Mouse (Mus musculus): Measurements from ENCODE around the gene Gm26661. TPM values are rescaled to one million over a fixed set of nuclear protein-coding genes. Genes with fewer than 3 reads are reported as not detected.
A peak's percentile ranks its signal among the peaks of the same experiment; 100 is the strongest.

The Gm26661 gene
- not detected for total RNA-seq (2021)

- peak; percentile 12 to 27 for DNase-seq (ENCODE audit: extremely low spot score in 1 of 2, low spot score in 1 of 2)
Measured at GRCm38 (mm10) chr14:7791532-7792159, at the start of gene Gm26661. Gene Gm26661, plus strand, starts transcription at chr14:7791587.

DNA sequence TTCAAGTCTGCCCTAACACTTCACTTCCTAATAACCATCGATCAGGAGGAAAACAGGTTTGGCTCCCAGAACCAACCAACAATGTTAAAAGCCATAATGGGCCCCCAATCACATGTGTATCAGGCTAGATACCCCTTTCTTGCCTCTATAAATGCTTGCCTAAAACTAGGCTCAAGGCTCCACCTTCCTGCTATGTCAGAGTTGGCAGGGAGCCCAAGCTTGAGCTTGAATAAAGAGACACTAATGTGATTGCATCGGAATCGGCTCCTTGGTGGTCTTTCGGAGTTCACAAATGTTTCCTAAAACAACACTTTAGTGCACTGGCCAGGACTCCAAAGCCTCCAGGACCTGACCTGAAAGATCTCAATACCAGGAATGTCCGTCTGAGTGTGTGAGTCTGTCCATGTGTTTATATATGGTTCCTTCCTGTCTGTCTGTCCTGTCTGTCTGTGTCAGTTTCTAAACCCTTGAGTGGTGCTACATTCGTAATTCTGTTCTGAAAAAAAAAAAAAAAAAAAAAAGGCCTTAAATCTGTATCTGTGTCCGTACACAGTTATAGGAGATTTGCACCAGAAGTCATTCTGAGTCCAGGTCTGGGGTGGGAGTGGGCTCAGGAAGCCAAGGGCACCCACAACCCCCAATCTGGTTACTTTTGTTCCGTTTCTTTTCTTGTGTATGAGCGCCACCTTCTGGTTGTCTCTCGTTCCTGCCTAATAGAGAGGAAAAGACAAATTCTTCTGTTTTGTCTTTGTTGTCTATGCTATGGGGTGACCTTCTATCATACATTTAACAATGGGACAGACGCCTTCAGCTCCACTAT lies 42.2 kb upstream of the Gm26661 start:
- DNase-seq (ENCODE audit: extremely low spot score in 1 of 2, low spot score in 1 of 2): peak; percentile 31 to 64

DNA sequence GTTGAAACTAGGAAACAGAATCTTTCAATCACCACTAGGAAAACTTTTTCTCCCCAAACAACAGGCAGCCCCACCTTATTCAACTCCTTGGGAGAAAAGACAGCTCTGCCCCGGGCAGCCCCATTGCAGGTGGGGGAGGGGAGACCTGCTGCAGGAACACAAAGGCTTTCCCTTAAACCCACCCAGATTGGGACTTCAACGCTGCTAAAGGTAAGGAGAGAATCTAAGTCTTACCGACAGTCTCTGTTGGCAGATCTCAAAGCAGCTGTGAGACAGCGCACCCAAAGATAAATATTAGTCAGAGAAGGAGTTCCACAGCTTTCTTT lies 41.7 kb upstream of the Gm26661 start:
- peak in 1 of 2 experiments; percentile 10 for DNase-seq (ENCODE audit: extremely low spot score in 1 of 2, low spot score in 1 of 2)

DNA sequence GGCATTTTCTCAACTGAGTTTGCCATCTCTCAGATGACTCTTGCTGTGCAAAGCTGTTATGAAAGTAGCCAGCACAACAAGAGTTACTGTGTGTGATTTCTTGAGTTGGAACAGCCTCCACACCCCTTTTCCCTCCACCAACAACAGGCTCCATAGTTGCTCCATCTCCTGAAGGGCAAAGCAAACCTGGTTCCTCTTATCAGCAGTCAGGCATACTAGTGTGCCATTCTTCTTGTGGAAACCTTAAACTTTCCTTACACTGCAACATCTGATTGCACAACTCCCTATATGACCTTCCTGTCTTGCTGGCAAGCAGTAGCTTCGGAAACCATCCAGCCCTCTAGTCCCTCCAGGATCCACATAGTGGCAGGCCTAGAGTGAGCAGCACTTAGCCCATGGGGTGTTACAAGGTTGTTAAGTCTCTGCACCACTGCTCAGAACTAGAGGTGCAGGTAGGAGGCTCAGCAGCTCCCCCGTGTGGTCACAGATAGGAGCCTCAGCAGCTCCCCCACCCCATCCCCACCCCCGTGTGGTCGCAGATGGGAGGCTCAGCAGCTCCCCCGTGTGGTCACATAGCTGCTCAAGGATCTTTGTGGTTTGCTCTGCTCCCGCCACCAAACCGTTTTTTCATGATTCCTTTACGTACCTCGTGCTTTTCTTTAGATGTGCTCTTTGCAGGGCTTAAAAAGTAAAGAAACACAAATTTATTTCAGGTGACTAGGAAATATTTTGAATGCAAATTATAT lies 25.6 kb upstream of the Gm26661 start:
- peak; percentile 65 to 89 for DNase-seq (ENCODE audit: extremely low spot score in 1 of 2, low spot score in 1 of 2)

GRCm38 (mm10) chr14:7773714-7774389 lies 17.5 kb upstream of the Gm26661 start:
- peak in 1 of 2 experiments; percentile 22 for DNase-seq (ENCODE audit: extremely low spot score in 1 of 2, low spot score in 1 of 2)

- DNase-seq (ENCODE audit: extremely low spot score in 1 of 2, low spot score in 1 of 2): no peak
Measured at GRCm38 (mm10) chr14:7786073-7786472, 5.3 kb upstream of the Gm26661 start.

DNA sequence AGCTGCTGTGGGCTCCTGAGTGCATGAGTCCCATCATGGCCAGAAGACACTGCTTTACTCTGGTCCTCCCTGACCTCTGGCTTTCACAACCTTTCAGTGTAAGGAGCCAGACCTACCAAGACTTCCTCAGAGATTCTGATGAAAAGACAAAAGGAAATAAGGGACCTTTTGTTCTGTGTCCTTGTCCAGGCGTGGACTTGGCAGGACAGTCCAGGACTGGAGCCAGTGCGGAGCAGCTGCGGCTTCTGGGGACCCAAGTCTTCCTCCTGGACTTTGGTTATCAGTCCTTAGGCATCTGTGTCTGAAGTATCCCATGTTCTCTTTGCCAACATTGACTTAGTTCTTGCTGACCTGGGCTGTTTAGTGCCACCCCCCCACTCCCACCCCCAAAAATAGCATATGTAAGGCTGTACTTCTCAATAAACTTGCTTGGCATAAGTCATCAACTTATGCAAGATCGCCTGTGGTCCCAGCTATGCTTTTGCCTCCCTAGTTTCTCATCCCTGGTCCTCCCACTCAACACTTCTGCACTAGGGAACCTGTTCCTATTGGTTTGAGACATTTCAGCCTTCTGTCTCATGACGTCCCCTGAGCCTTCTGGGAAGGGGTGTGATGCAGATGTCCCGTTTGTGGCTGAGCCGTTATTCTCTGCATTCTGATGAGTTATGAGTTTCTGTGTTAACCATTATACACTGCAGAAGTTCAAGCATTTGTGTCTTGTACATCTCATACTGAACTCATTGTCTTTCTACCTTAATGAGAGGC lies 1.9 kb upstream of the Gm26661 start:
- no peak for DNase-seq (ENCODE audit: extremely low spot score in 1 of 2, low spot score in 1 of 2)

- no peak for DNase-seq (ENCODE audit: extremely low spot score in 1 of 2, low spot score in 1 of 2)
Measured at GRCm38 (mm10) chr14:7791061-7791531, 291 bp upstream of the Gm26661 start.

DNA sequence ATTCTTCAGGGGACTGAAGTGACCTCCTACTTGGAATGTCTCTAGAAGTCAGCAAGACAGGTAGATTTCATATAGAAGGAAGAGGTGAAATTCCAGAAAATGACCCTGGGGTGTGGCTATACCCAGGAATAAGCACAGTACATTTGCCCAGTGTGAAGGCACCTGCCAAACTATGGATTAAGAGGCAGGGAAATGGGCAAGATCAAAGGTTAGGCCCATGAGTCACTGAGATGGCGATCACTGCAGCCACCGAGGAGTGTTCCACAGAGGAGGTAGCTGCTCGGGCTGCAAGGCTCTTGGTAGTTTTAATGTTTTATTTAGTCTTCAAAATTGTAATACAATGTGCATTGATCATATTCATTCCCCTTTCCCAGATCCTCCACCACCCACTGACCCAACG lies 4.6 kb downstream of the Gm26661 start:
- no peak for DNase-seq (ENCODE audit: extremely low spot score in 1 of 2, low spot score in 1 of 2)

DNA sequence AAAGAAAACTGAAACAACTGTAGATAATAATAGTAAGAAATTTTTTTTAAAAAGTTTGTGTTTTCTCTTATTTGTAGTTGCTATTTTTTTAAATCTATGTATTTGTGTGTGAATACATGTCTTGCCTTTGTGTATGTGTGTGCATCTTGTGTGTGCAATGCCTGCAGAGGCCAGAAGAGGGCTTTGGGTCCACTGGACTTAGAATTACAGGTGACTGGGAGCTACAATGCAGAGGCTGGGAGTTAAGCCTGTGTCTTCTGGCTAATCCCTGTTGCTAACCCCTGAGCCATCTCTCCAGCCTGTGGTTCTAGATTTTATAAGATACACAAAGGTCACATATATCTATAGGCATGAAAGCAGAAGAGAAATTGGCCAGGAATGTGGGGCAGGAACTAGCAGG lies 9.2 kb downstream of the Gm26661 start:
- no peak for DNase-seq (ENCODE audit: extremely low spot score in 1 of 2, low spot score in 1 of 2)

- no peak for DNase-seq (ENCODE audit: extremely low spot score in 1 of 2, low spot score in 1 of 2)
Measured at GRCm38 (mm10) chr14:7801831-7802230, 10.4 kb downstream of the Gm26661 start.

GRCm38 (mm10) chr14:7803874-7804557 lies 12.6 kb downstream of the Gm26661 start:
- no peak for DNase-seq (ENCODE audit: extremely low spot score in 1 of 2, low spot score in 1 of 2)

- no peak for DNase-seq (ENCODE audit: extremely low spot score in 1 of 2, low spot score in 1 of 2)
Measured at GRCm38 (mm10) chr14:7804558-7804905, 13.1 kb downstream of the Gm26661 start.

DNA sequence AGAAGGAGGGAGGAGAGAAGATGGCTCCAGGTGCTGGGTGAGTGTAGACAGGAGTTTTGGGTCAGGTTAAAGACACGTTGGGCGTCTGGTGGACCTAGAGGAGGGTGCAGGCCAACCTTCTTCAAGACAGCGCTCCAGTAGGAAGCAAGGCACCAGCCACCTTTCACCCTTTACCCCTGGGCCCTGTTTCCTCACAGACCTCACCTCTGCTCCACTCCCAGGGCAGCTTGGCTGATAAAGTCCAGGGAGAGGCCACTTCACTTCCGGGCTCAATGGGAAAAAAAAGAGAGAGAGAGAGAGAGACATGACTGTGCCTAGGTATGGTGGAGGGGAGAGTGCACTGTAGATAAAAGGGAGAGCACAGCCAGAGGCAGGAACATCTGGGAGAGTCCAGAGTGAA lies 16.3 kb downstream of the Gm26661 start:
- no peak for DNase-seq (ENCODE audit: extremely low spot score in 1 of 2, low spot score in 1 of 2)

GRCm38 (mm10) chr14:7808501-7808981 lies 17.2 kb downstream of the Gm26661 start:
- DNase-seq (ENCODE audit: extremely low spot score in 1 of 2, low spot score in 1 of 2): no peak

DNA sequence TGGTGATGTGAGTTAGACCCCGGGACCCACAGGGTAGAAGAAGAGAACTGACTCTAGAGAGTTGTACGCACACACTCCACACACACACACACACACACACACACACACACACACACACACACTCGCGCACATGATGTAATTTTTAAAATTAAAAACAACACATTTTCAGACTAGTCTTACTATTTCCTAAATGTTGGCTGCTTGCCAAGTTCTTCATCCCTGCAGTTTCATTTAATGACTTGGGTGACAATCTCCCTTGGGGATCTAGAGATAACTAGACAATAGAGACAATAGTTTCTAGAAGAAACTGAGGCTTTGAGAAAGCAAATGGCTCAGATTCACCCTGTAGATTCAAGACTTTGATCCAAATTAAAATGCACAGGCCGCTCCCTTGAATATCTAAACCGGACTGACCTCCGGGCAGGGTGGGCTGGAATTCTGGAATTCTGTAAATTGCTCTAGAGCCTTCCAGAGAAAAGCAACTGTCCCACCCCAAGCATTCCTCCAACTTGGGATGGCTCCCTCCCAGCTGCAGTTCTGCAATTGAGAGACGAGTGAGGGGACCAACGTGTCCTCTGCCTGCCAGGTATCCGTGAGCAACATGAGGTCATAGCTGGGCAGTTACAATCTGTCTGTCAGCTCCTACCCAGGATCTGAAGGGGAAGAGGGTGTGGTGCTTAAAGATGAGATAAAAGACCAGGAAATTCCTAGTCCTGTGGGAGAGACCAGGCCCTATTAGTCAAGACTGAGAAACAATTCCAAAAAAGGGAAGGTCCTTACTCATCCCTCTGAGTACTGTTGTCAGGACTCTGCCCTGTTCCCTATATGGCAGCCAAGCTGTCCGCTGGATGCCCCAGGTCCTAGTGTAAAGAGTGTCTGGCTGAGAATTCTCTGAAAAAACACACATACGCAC lies 17.9 kb downstream of the Gm26661 start:
- DNase-seq (ENCODE audit: extremely low spot score in 1 of 2, low spot score in 1 of 2): no peak

DNA sequence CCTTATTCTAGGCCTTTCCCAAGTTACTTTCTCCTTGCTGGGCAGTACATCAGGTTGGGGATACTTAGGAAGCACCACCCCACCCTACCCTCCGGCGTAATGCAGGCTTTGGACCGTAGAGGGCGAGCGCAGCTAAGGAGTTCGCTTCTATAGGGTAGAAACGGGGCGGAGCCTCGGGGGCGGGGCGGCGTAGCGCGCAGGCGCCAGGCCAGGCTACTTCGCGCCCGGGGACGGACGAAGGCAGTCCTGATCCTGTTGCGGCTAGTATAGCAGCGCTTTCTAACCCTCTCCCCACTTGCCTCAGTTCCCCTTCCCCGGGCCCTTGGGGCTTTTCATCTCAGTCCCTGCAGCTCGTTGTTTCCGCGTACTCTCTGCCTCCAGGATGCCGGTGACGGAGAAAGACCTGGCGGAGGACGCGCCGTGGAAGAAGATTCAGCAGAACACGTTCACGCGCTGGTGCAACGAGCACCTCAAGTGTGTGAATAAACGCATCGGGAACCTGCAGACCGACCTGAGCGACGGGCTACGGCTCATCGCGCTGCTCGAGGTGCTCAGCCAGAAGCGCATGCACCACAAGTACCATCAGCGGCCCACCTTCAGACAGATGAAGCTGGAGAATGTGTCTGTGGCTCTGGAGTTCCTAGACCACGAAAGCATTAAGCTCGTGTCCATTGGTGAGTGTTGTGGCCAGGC lies 26.5 kb downstream of the Gm26661 start, which contains the start of gene Flnb:
TSS of gene Flnb (plus strand) at position 188 of the 693 bp plus-strand sequence.
- DNase-seq (ENCODE audit: extremely low spot score in 1 of 2, low spot score in 1 of 2): peak; percentile 95 to 99

Data from layer of hippocampus, postnatal 25 days (tissue).